Mouse (Mus musculus) myocyte (in vitro differentiated cells): Measurements from ENCODE around the gene Gm19684.
"Not testable (repeated sequence)": the region's sequence is repeated elsewhere in the genome, so short reads cannot be mapped to it uniquely, and the experiment has no call there.

Experiments
- CEBPB ChIP-seq: IDR thresholded peaks from 2 replicates; pipeline ENCODE4 v1.6.1; 2011; ENCODE audit warnings: mild to moderate bottlenecking, moderate library complexity; ENCODE audit not compliant: poor library complexity, insufficient read depth, severe bottlenecking
- POLR2A ChIP-seq: IDR thresholded peaks from one replicate; pipeline ENCODE4 v1.6.1; 2011; ENCODE audit warnings: low read depth, mild to moderate bottlenecking, control low read depth, moderate library complexity; ENCODE audit not compliant: insufficient read length
- USF1 ChIP-seq: IDR thresholded peaks from one replicate; pipeline ENCODE4 v1.6.1; 2011; ENCODE audit warnings: low read depth, mild to moderate bottlenecking, control low read depth, moderate library complexity

- not testable (repeated sequence) for TF ChIP-seq POLR2A, USF1, CEBPB
Measured at GRCm38 (mm10) chr17:36166901-36167300, 45.4 kb downstream of the Gm19684 start.
